Mouse (Mus musculus) CH12.LX (cell line): Measurements from ENCODE around the gene Hist1h2bh. TPM values are rescaled to one million over a fixed set of nuclear protein-coding genes. Genes with fewer than 3 reads are reported as not detected.

Experiments used
- DNase-seq: peaks from one replicate; pipeline ENCODE4 v3.0.0-alpha.2; 2013; ENCODE audit errors: extremely low read depth
- H3K27ac ChIP-seq: 2 replicates; pipeline ENCODE4 v1.5.1; 2012; ENCODE audit warnings: low read depth, mild to moderate bottlenecking, control low read depth, moderate library complexity; ENCODE audit not compliant: insufficient read depth
- H3K27me3 ChIP-seq: replicated peaks from 2 replicates; pipeline ENCODE3; 2012; ENCODE audit warnings: inconsistent platforms
- H3K36me3 ChIP-seq, 2 experiments: replicated peaks in 1 of 2; 2 replicates each; pipeline versions ENCODE3 to v1.6.1; 2012; ENCODE audit warnings: inconsistent platforms in 1 of 2, low read length in 1 of 2, mild to moderate bottlenecking in 1 of 2, mixed read lengths in 1 of 2, moderate library complexity in 1 of 2; ENCODE audit not compliant: control insufficient read depth in 1 of 2, insufficient read depth in 1 of 2
- H3K4me1 ChIP-seq, 2 experiments: 2 replicates each; pipeline ENCODE4 v1.6.1; 2012; ENCODE audit warnings: inconsistent platforms in 1 of 2, moderate library complexity in 1 of 2; ENCODE audit not compliant: insufficient read depth in 2 of 2, control insufficient read depth in 1 of 2
- H3K4me2 ChIP-seq: 2 replicates; pipeline ENCODE4 v1.6.1; 2012; ENCODE audit warnings: low read depth, mild to moderate bottlenecking, control low read depth; ENCODE audit not compliant: poor library complexity, insufficient read depth, severe bottlenecking
- H3K4me3 ChIP-seq, 3 experiments: fragments of 150-350 bp in 1 of 3; sonication (generic) in 1 of 3; replicated peaks in 1 of 3; 2 replicates each; pipeline versions ENCODE3 to v1.5.1; 2011 to 2012; ENCODE audit warnings: low read depth in 2 of 3, low read length in 2 of 3, mild to moderate bottlenecking in 2 of 3, moderate library complexity in 2 of 3, control low read depth in 1 of 3, improper control_type of control experiment in 1 of 3, inconsistent platforms in 1 of 3, mixed read lengths in 1 of 3; ENCODE audit not compliant: poor library complexity in 1 of 3
- H3K79me2 ChIP-seq: replicated peaks from 2 replicates; pipeline ENCODE4 v1.6.1; 2012; ENCODE audit warnings: mild to moderate bottlenecking, moderate library complexity; ENCODE audit not compliant: control insufficient read depth, poor library complexity, insufficient read depth, severe bottlenecking; ENCODE audit errors: extremely low read depth
- H3K9ac ChIP-seq: 2 replicates; pipeline ENCODE4 v1.6.1; 2012; ENCODE audit warnings: low read depth, mild to moderate bottlenecking, control low read depth, moderate library complexity; ENCODE audit not compliant: insufficient read depth
- H3K9me3 ChIP-seq: replicated peaks from 2 replicates; pipeline ENCODE3; 2012; ENCODE audit warnings: low read length, inconsistent platforms, mixed read lengths
- BHLHE40 ChIP-seq: IDR thresholded peaks from 2 replicates; pipeline ENCODE4 v1.6.1; 2011; ENCODE audit warnings: mild to moderate bottlenecking, low read depth, low read length, improper control_type of control experiment
- CHD2 ChIP-seq: IDR thresholded peaks from 2 replicates; pipeline ENCODE4 v1.6.1; 2011; ENCODE audit warnings: low read length, improper control_type of control experiment
- ELF1 ChIP-seq: IDR thresholded peaks from 2 replicates; pipeline ENCODE4 v1.6.1; 2014; ENCODE audit warnings: low read depth, mild to moderate bottlenecking, inconsistent platforms, low read length, improper control_type of control experiment
- ETS1 ChIP-seq: conservative IDR thresholded peaks from 2 replicates; pipeline ENCODE4 v1.6.1; 2012; ENCODE audit warnings: low read depth, mild to moderate bottlenecking, inconsistent platforms, low read length, improper control_type of control experiment, moderate library complexity
- HCFC1 ChIP-seq: IDR thresholded peaks from 2 replicates; pipeline ENCODE4 v1.6.1; 2012; ENCODE audit warnings: low read depth, mild to moderate bottlenecking, inconsistent platforms, low read length, improper control_type of control experiment
- IRF4 ChIP-seq: IDR thresholded peaks from 2 replicates; pipeline ENCODE4 v1.6.1; 2014; ENCODE audit warnings: low read depth, mild to moderate bottlenecking, inconsistent platforms, low read length, improper control_type of control experiment
- KAT2A ChIP-seq: IDR thresholded peaks from 2 replicates; pipeline ENCODE4 v1.6.1; 2012; ENCODE audit warnings: low read length, improper control_type of control experiment, inconsistent platforms; ENCODE audit not compliant: insufficient replicate concordance
- MAFK ChIP-seq: IDR thresholded peaks from 2 replicates; pipeline ENCODE4 v1.6.1; 2011; ENCODE audit warnings: low read length, improper control_type of control experiment; ENCODE audit not compliant: insufficient replicate concordance
- MAX ChIP-seq: IDR thresholded peaks from 2 replicates; pipeline ENCODE4 v1.6.1; 2011; ENCODE audit warnings: low read length, improper control_type of control experiment
- MEF2A ChIP-seq: IDR thresholded peaks from 2 replicates; pipeline ENCODE4 v1.6.1; 2014; ENCODE audit warnings: low read depth, mild to moderate bottlenecking, inconsistent platforms, low read length, improper control_type of control experiment, borderline replicate concordance
- NRF1 ChIP-seq: IDR thresholded peaks from 2 replicates; pipeline ENCODE4 v1.6.1; 2014; ENCODE audit warnings: low read depth, mild to moderate bottlenecking, inconsistent platforms, low read length, improper control_type of control experiment, moderate library complexity
- PAX5 ChIP-seq: IDR thresholded peaks from 2 replicates; pipeline ENCODE4 v1.6.1; 2012; ENCODE audit warnings: low read length, inconsistent platforms, mixed read lengths
- POLR2A ChIP-seq: IDR thresholded peaks from 2 replicates; pipeline ENCODE4 v1.6.1; 2011; ENCODE audit warnings: low read depth, mild to moderate bottlenecking, improper control_type of control experiment, low read length
- POLR2AphosphoS2 ChIP-seq: IDR thresholded peaks from 2 replicates; pipeline ENCODE4 v1.6.1; 2011; ENCODE audit warnings: low read depth, low read length, improper control_type of control experiment
- RAD21 ChIP-seq: IDR thresholded peaks from 2 replicates; pipeline ENCODE4 v1.6.1; 2011; ENCODE audit warnings: low read depth, mild to moderate bottlenecking, low read length, improper control_type of control experiment, moderate library complexity
- RCOR1 ChIP-seq: conservative IDR thresholded peaks from 2 replicates; pipeline ENCODE4 v1.6.1; 2012; ENCODE audit warnings: low read depth, mild to moderate bottlenecking, inconsistent platforms, low read length, improper control_type of control experiment
- SMC3 ChIP-seq: IDR thresholded peaks from 2 replicates; pipeline ENCODE4 v1.6.1; 2011; ENCODE audit warnings: low read depth, low read length, improper control_type of control experiment
- TBP ChIP-seq: conservative IDR thresholded peaks from 2 replicates; pipeline ENCODE4 v1.6.1; 2011; ENCODE audit warnings: low read depth, low read length, improper control_type of control experiment
- TCF12 ChIP-seq: IDR thresholded peaks from 2 replicates; pipeline ENCODE4 v1.6.1; 2014; ENCODE audit warnings: low read depth, mild to moderate bottlenecking, inconsistent platforms, low read length, improper control_type of control experiment
- UBTF ChIP-seq: IDR thresholded peaks from 2 replicates; pipeline ENCODE4 v1.6.1; 2012; ENCODE audit warnings: low read depth, mild to moderate bottlenecking, inconsistent platforms, low read length, improper control_type of control experiment, moderate library complexity
- USF1 ChIP-seq: IDR thresholded peaks from 2 replicates; pipeline ENCODE4 v1.6.1; 2014; ENCODE audit warnings: low read depth, mild to moderate bottlenecking, inconsistent platforms, low read length, improper control_type of control experiment
- USF2 ChIP-seq: conservative IDR thresholded peaks from 2 replicates; pipeline ENCODE4 v1.6.1; 2011; ENCODE audit warnings: low read depth, low read length, improper control_type of control experiment
- ZC3H11A ChIP-seq: IDR thresholded peaks from 2 replicates; pipeline ENCODE4 v1.6.1; 2012; ENCODE audit warnings: low read depth, mild to moderate bottlenecking, inconsistent platforms, low read length, improper control_type of control experiment
- ZMIZ1 ChIP-seq: IDR thresholded peaks from 2 replicates; pipeline ENCODE4 v1.6.1; 2012; ENCODE audit warnings: low read depth, mild to moderate bottlenecking, inconsistent platforms, low read length, improper control_type of control experiment
- dilution Hi-C: fragments of 300-500 bp; cut with MboI; formaldehyde crosslinking; loops from 2 replicates; pipeline ENCODE4 v1.14.3; 2020; ENCODE audit warnings: low sequenced_read_pairs; ENCODE audit not compliant: extremely low pct_unique_long_range_greater_than_20kb, extremely low pct_ligation_motif_present
- in situ Hi-C: fragments of 300-500 bp; cut with MboI; formaldehyde crosslinking; loops from 3 replicates; pipeline ENCODE4 v1.14.3; 2019; ENCODE audit warnings: low sequenced_read_pairs, low pct_ligation_motif_present, low pct_unique_long_range_greater_than_20kb, mixed read lengths
- polyA plus RNA-seq: library from polyadenylated mRNA; unstranded; fragments of >175 nt; gene quantifications from 2 replicates; pipeline ENCODE4 v1.2.1, GENCODE M21; 2012; ENCODE audit warnings: low read depth; ENCODE audit not compliant: insufficient read length
- total RNA-seq, 2 experiments: library from RNA; depleted of rRNA; stranded (reverse); fragments of 300-350 nt in 1 of 2; fragments of >200 nt in 1 of 2; gene quantifications; 2 replicates each; pipeline ENCODE4 v1.2.3; 2012 to 2014

Gene Hist1h2bh
- total and polyA plus RNA-seq, 3 experiments: 0.77 to 261 (median 8.0) TPM

- TF ChIP-seq BHLHE40: 0 out of 2 replicates have a peak, but pooled peaks have one; percentile 4
- peak; percentile 60; the same call in 1 of the 2 replicates for TF ChIP-seq IRF4
- 0 out of 2 replicates have a peak, but pooled peaks have one; percentile 36 for TF ChIP-seq ELF1
- TF ChIP-seq UBTF: peak; percentile 97
- TF ChIP-seq ZC3H11A: no peak
- 0 out of 2 replicates have a peak, but pooled peaks have one; percentile 37 for TF ChIP-seq NRF1
- no peak for TF ChIP-seq MAX
- TF ChIP-seq KAT2A: 0 out of 2 replicates have a peak, but pooled peaks have one; percentile 45
- TF ChIP-seq PAX5: no peak
- TF ChIP-seq MAFK: no peak; the same call in 1 of the 2 replicates
- TF ChIP-seq, all 38 proteins: peak for 22
Observed at GRCm38 (mm10) chr13:23554925-23555838, 12.0 kb upstream of the Hist1h2bh start (continued).

GRCm38 (mm10) chr13:23554393-23554792 is 11.2 kb upstream of the Hist1h2bh start:
- H3K9me3 ChIP-seq: no peaks in the 10 kb centered on the region
- dilution Hi-C loops (no loop called here), in situ Hi-C loops (loop anchor here (25.0 kb wide), 1 partner anchor 1817 kb away; the partner anchor contains the start of gene Hist1h4j)
- peak overlapping the region; percentile 65 for H3K4me2 ChIP-seq
- no peaks in the 10 kb centered on the region for H3K79me2 ChIP-seq
- no peak overlapping the region for H3K4me3 ChIP-seq
- peak overlapping the region; percentile 52; the same call in 1 of the 2 replicates for H3K27ac ChIP-seq
- peaks cover 4 to 28% of the 10 kb centered on the region in 2 experiments; a peak in 3 of 4 replicates for H3K4me1 ChIP-seq
- H3K9ac ChIP-seq: peak overlapping the region; percentile 73
- no peak for TF ChIP-seq ZMIZ1
- TF ChIP-seq ETS1: no peak
- no peak for TF ChIP-seq UBTF
- TF ChIP-seq USF2: no peak
- no peak for TF ChIP-seq RCOR1
- no peak for TF ChIP-seq TCF12
- TF ChIP-seq ZC3H11A: no peak
- TF ChIP-seq POLR2A: no peak
- no peak for TF ChIP-seq BHLHE40
- no peak for TF ChIP-seq CHD2
- no peak for TF ChIP-seq USF1
- TF ChIP-seq POLR2AphosphoS2: no peak
- no peak for TF ChIP-seq MAFK
- TF ChIP-seq TBP: no peak
- TF ChIP-seq SMC3: no peak
- no peak for TF ChIP-seq ELF1
- no peak for TF ChIP-seq MEF2A
- TF ChIP-seq HCFC1: no peak
- no peak for TF ChIP-seq RAD21
- no peak for DNase-seq
- no peaks in the 10 kb centered on the region for H3K36me3 ChIP-seq
- no peaks in the 10 kb centered on the region for H3K27me3 ChIP-seq
